9 mouse cellular contexts compared by ENCODE assay signal in genomic region chr1:39504261-39504660, GRCm38 (mm10). TPM values are rescaled to one million over a fixed set of nuclear protein-coding genes. Genes with fewer than 3 reads are reported as not detected.
DNase-seq lines count a peak whose midpoint lies in the region; ATAC-seq and TF ChIP-seq lines count a peak whose summit lies in the region.
"Had no signal": no experiment of that assay in that cellular context is flagged by ENCODE, and none has a peak within 500 bp of the region (broad histone marks: within the 10 kb centered on the region; RNA-seq: fewer than 3 reads in every experiment).

No protein-coding gene starts in this region.

- in situ Hi-C loops in ES-E14 (cut with MboI; ENCODE audit: low sequenced_read_pairs in 2 of 2, unreplicated experiment in 2 of 2), result loop anchor here (25.0 kb wide), 2 partner anchors 117 to 492 kb away; no protein-coding TSS in a partner anchor

- WGBS in kidney, embryonic 14.5 days, result 20% methylated on average over 1 of the region's 1 CpGs
- 17% methylated on average over 1 of the region's 1 CpGs for WGBS in neural tube, embryonic 15.5 days

- no peaks in the 10 kb centered on the region for H3K9me3 ChIP-seq in kidney, embryonic 14.5 days (ENCODE audit: control insufficient read depth, low read length)
- no peaks in the 10 kb centered on the region for H3K9me3 ChIP-seq in ES-E14 (ENCODE audit: control insufficient read depth, insufficient read depth, low read depth, low read length)
- no peaks in the 10 kb centered on the region for H3K9me3 ChIP-seq in neural tube, embryonic 15.5 days (replicated peaks)

- no peaks in the 10 kb centered on the region for H3K4me1 ChIP-seq in kidney, embryonic 14.5 days (ENCODE audit: control insufficient read depth, insufficient read depth, low read length)
- no peaks in the 10 kb centered on the region; a peak in 1 of 4 replicates for H3K4me1 ChIP-seq in ES-E14 (ENCODE audit: control insufficient read depth in 2 of 2, insufficient read depth in 2 of 2, low read length in 2 of 2, poor library complexity in 1 of 2)
- no peaks in the 10 kb centered on the region for H3K4me1 ChIP-seq in neural tube, embryonic 15.5 days

- DNase-seq in CD4-positive, CD25-positive, alpha-beta regulatory T cell, adult 2 months (ENCODE audit: low read depth, low spot score), result peak; percentile 47
- DNase-seq in kidney, postnatal 10 days, result peak; percentile 37
- DNase-seq in ES-E14 (ENCODE audit: low read depth, low spot score), result no peak
- DNase-seq in left cerebral cortex, postnatal 14 days (ENCODE audit: low spot score in 2 of 2), result peak; percentile 51 to 56

- no peaks in the 10 kb centered on the region for H3K27me3 ChIP-seq in kidney, embryonic 14.5 days (ENCODE audit: control insufficient read depth, insufficient read depth, low read length)
- no peaks in the 10 kb centered on the region for H3K27me3 ChIP-seq in neural tube, embryonic 15.5 days (replicated peaks)

- H3K9ac ChIP-seq in kidney, embryonic 14.5 days (ENCODE audit: low read depth, low read length), result no peak overlapping the region
- H3K9ac ChIP-seq in ES-E14 (ENCODE audit: insufficient read depth, low read depth, low read length, poor library complexity, severe bottlenecking), result no peak overlapping the region
- no peak overlapping the region for H3K9ac ChIP-seq in neural tube, embryonic 15.5 days (replicated peaks)

- intact Hi-C loops in left cerebral cortex, postnatal 14 days (cut with DNase I), result loop anchor here (5.0 kb wide), 1 partner anchor 112 kb away; no protein-coding TSS in a partner anchor

- no peak overlapping the region for H3K4me3 ChIP-seq in kidney, embryonic 14.5 days (ENCODE audit: low read length)
- no peak overlapping the region for H3K4me3 ChIP-seq in ES-E14 (ENCODE audit: insufficient read depth in 1 of 2, low read depth in 1 of 2, low read length in 2 of 2, poor library complexity in 1 of 2, severe bottlenecking in 1 of 2)
- no peak overlapping the region for H3K4me3 ChIP-seq in neural tube, embryonic 15.5 days (replicated peaks)
- H3K4me3 ChIP-seq: erythroblast, embryonic 14.5 days had no signal

- ATAC-seq in CD4-positive, CD25-positive, alpha-beta regulatory T cell, adult 4 months, result no peak
- no peak for ATAC-seq in kidney, embryonic 14.5 days (ENCODE audit: low FRiP score, low TSS enrichment)
- no peak for ATAC-seq in neural tube, embryonic 15.5 days (ENCODE audit: low FRiP score)
- no peak for ATAC-seq in erythroid progenitor cell, adult 5-6 weeks (replicated peaks; ENCODE audit: low FRiP score, poor library complexity, severe bottlenecking)

- H3K27ac ChIP-seq in kidney, embryonic 14.5 days (ENCODE audit: low read depth, low read length), result no peak overlapping the region
- H3K27ac ChIP-seq in ES-E14 (ENCODE audit: insufficient read depth, low read depth, low read length, poor library complexity, severe bottlenecking), result no peak overlapping the region
- H3K27ac ChIP-seq in neural tube, embryonic 15.5 days (replicated peaks), result no peak overlapping the region

- no peak overlapping the region for H3K4me2 ChIP-seq in kidney, embryonic 14.5 days (replicated peaks; ENCODE audit: low read depth, low read length)
- no peak overlapping the region for H3K4me2 ChIP-seq in neural tube, embryonic 15.5 days

- no peaks in the 10 kb centered on the region for H3K36me3 ChIP-seq in kidney, embryonic 14.5 days (ENCODE audit: control insufficient read depth, insufficient read depth, low read length)
- H3K36me3 ChIP-seq in ES-E14 (ENCODE audit: control insufficient read depth, insufficient read depth, low read length, poor library complexity, severe bottlenecking), result no peaks in the 10 kb centered on the region
- no peaks in the 10 kb centered on the region for H3K36me3 ChIP-seq in neural tube, embryonic 15.5 days

TF ChIP-seq in ES-E14, 5 proteins besides CTCF, POLR2A, EP300 and RAD21:
- no peak for TF ChIP-seq HCFC1 (IDR thresholded peaks at IDR 0.05; ENCODE audit: borderline replicate concordance, insufficient read depth, low read length)
- peak; percentile 38; the same call in 1 of the 2 replicates for TF ChIP-seq ZC3H11A (IDR thresholded peaks at IDR 0.05; ENCODE audit: borderline replicate concordance, low read depth, low read length)

RNA-seq across cellular contexts. Expression of gene Tbc1d8, which starts 25.7 kb away (rescaled TPM):
- 1 to 10 TPM; 2.3 to 2.8 TPM for polyA plus RNA-seq in CD4-positive, CD25-positive, alpha-beta regulatory T cell, adult 4 months (2017; shearing (Covaris generic))
- 6.4 and 12.2 TPM in 2 replicates for polyA plus RNA-seq in kidney, embryonic 14.5 days (2014; fragmentation: Nextera tagmentation; extraction: Ambion mirVana)
- total RNA-seq in ES-E14 (2012; rRNA removed), result 6.1 and 12.1 TPM in 2 replicates
- 10 to 100 TPM; 13.9 to 16.8 TPM for total RNA-seq in left cerebral cortex, postnatal 14 days (2021)
- polyA plus RNA-seq in neural tube, embryonic 15.5 days (2015; fragmentation: Nextera tagmentation; extraction: Ambion mirVana), result 12.2 and 12.7 TPM in 2 replicates
- total RNA-seq in erythroid progenitor cell, adult 5-6 weeks (2015; ENCODE audit: low replicate concordance), result 25.2 and 43.2 TPM in 2 replicates
- total RNA-seq in erythroid progenitor cell, adult 5-6 weeks (2017; ENCODE audit: low replicate concordance), result 3.3 and 6.9 TPM in 2 replicates

RNA-seq across cellular contexts. Expression of gene Cnot11, which starts 30.5 kb away (rescaled TPM):
- polyA plus RNA-seq in CD4-positive, CD25-positive, alpha-beta regulatory T cell, adult 4 months (2017; shearing (Covaris generic)), result 1 to 10 TPM; 2.9 to 4.8 TPM
- polyA plus RNA-seq in kidney, embryonic 14.5 days (2014; fragmentation: Nextera tagmentation; extraction: Ambion mirVana), result 30.0 and 36.2 TPM in 2 replicates
- 17.8 and 21.7 TPM in 2 replicates for total RNA-seq in ES-E14 (2012; rRNA removed)
- 10 to 100 TPM; 23.1 to 25.9 TPM for total RNA-seq in left cerebral cortex, postnatal 14 days (2021)
- 15.2 and 16.7 TPM in 2 replicates for polyA plus RNA-seq in neural tube, embryonic 15.5 days (2015; fragmentation: Nextera tagmentation; extraction: Ambion mirVana)
- 6.1 and 6.3 TPM in 2 replicates for total RNA-seq in erythroid progenitor cell, adult 5-6 weeks (2015; ENCODE audit: low replicate concordance)
- 9.9 and 17.3 TPM in 2 replicates for total RNA-seq in erythroid progenitor cell, adult 5-6 weeks (2017; ENCODE audit: low replicate concordance)
